16 mouse cellular contexts compared by ENCODE assay signal in the genomic region with DNA sequence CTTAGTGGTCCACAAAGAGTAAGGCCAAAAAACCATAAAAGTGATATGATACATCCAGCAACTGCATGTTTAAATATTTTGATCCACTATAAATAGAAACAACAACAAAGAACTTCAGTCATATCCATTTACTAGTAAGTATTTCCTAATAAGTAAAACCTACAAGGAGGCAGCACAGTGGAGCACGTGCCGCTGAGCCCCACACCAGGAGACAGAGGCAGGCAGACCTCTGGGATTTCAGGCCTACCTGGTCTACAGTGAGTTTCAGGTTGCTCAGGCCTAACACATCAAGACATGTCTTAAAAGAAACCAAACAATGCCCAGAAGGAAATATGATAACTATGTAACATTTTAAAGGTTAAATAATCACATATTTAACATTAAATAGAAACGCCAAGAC.
"Had no signal": no experiment of that assay in that cellular context is flagged by ENCODE, and none has a peak within 500 bp of the region (broad histone marks: within the 10 kb centered on the region; RNA-seq: fewer than 3 reads in every experiment).

No protein-coding gene starts in this region.

- H3K27ac ChIP-seq: liver, embryonic 14.5 days; lung, embryonic 15.5 days; macrophage; midbrain, embryonic 13.5 days; midbrain, embryonic 15.5 days; neural tube, embryonic 12.5 days; stomach, embryonic 15.5 days; stomach, postnatal 0 days had no signal

- DNase-seq: lung, adult 2 months; lung, postnatal 14 days; right cerebral cortex, postnatal 14 days; thymus, postnatal 14 days; thymus, postnatal 4 days had no signal

- H3K4me3 ChIP-seq: lung, embryonic 15.5 days; megakaryocyte, embryonic 14.5 days; midbrain, embryonic 13.5 days; midbrain, embryonic 15.5 days; neural tube, embryonic 12.5 days; stomach, embryonic 15.5 days had no signal

- H3K4me2 ChIP-seq: lung, embryonic 15.5 days; midbrain, embryonic 11.5 days; midbrain, embryonic 13.5 days; midbrain, embryonic 15.5 days; neural tube, embryonic 12.5 days; stomach, embryonic 15.5 days had no signal

- H3K27me3 ChIP-seq: lung, embryonic 15.5 days; megakaryocyte, embryonic 14.5 days; midbrain, embryonic 13.5 days; midbrain, embryonic 15.5 days; neural tube, embryonic 12.5 days; stomach, embryonic 15.5 days had no signal

- H3K9me3 ChIP-seq: lung, embryonic 15.5 days; megakaryocyte, embryonic 14.5 days; midbrain, embryonic 13.5 days; midbrain, embryonic 15.5 days; neural tube, embryonic 12.5 days; stomach, embryonic 15.5 days had no signal

- ATAC-seq: lung, postnatal 0 days; midbrain, embryonic 13.5 days; midbrain, embryonic 15.5 days had no signal

- H3K9ac ChIP-seq: liver, embryonic 14.5 days; lung, embryonic 15.5 days; midbrain, embryonic 13.5 days; midbrain, embryonic 15.5 days; neural tube, embryonic 12.5 days; stomach, embryonic 15.5 days had no signal

- H3K4me1 ChIP-seq: lung, embryonic 15.5 days; midbrain, embryonic 13.5 days; midbrain, embryonic 15.5 days; neural tube, embryonic 12.5 days; stomach, embryonic 15.5 days had no signal
